8 mouse cellular contexts compared by ENCODE assay signal in the genomic region with DNA sequence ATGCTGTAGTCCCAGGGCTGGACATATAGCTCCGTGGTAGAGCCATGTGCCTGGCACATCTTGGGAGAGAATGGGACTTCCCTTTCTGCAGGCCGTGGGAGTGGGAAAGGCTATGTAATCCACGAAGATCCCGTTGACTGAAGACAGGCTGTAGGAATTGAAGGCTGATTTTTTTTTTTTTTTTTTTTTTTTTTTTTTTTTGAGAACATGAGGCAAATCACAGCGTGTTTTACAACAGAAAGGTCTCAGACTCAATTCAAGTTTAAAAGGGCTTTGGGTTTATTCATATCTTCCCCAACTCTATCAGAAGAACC. TPM values are rescaled to one million over a fixed set of nuclear protein-coding genes. Genes with fewer than 3 reads are reported as not detected.
DNase-seq lines count a peak whose midpoint lies in the region; ATAC-seq and TF ChIP-seq lines count a peak whose summit lies in the region.

No protein-coding gene starts in this region.

- intact Hi-C loops in left cerebral cortex, postnatal 14 days (cut with DNase I) = no loop called here

- TF ChIP-seq POLR2A in lung, adult 2 months (IDR thresholded peaks at IDR 0.05; ENCODE audit: borderline replicate concordance, extremely low read depth, low read depth, low read length) = no peak
- TF ChIP-seq POLR2A in embryonic fibroblast, embryonic 13.5 days (IDR thresholded peaks at IDR 0.05; ENCODE audit: low read depth, low read length) = no peak

- peaks cover 5% of the 10 kb centered on the region for H3K4me1 ChIP-seq in lung, postnatal 0 days (ENCODE audit: insufficient read depth, low read depth, low read length)
- no peaks in the 10 kb centered on the region; the same call in 1 of the 2 replicates for H3K4me1 ChIP-seq in lung, adult 2 months (ENCODE audit: control insufficient read depth, insufficient read depth, low read length)
- no peaks in the 10 kb centered on the region; the same call in 1 of the 2 replicates for H3K4me1 ChIP-seq in embryonic fibroblast, embryonic 13.5 days (ENCODE audit: control insufficient read depth, insufficient read depth, low read length)
- peaks cover 10% of the 10 kb centered on the region; the same call in 1 of the 2 replicates for H3K4me1 ChIP-seq in limb, embryonic 11.5 days (ENCODE audit: control insufficient read depth, insufficient read depth, low read length)
- H3K4me1 ChIP-seq in neural tube, embryonic 15.5 days = peaks cover 24% of the 10 kb centered on the region

- H3K4me2 ChIP-seq in lung, postnatal 0 days (replicated peaks; ENCODE audit: low read depth, low read length) = peak overlapping the region; percentile 98
- H3K4me2 ChIP-seq in limb, embryonic 11.5 days (ENCODE audit: low read depth, severe bottlenecking) = peak overlapping the region; percentile 69
- H3K4me2 ChIP-seq in neural tube, embryonic 15.5 days = peak overlapping the region; percentile 87

- no peaks in the 10 kb centered on the region for H3K9me3 ChIP-seq in lung, postnatal 0 days (ENCODE audit: low read length)
- no peaks in the 10 kb centered on the region for H3K9me3 ChIP-seq in limb, embryonic 11.5 days (ENCODE audit: control insufficient read depth, low read length)
- H3K9me3 ChIP-seq in neural tube, embryonic 15.5 days (replicated peaks) = no peaks in the 10 kb centered on the region

- peak overlapping the region; percentile 81 for H3K9ac ChIP-seq in lung, postnatal 0 days (replicated peaks; ENCODE audit: low read depth)
- peak overlapping the region; percentile 99 for H3K9ac ChIP-seq in limb, embryonic 11.5 days (ENCODE audit: low read length)
- H3K9ac ChIP-seq in neural tube, embryonic 15.5 days (replicated peaks) = peak overlapping the region; percentile 91

- TF ChIP-seq CTCF in lung, postnatal 0 days (IDR thresholded peaks at IDR 0.05) = no peak
- no peak for TF ChIP-seq CTCF in lung, adult 2 months (IDR thresholded peaks at IDR 0.05; ENCODE audit: insufficient read depth, low read length)
- TF ChIP-seq CTCF in embryonic fibroblast, embryonic 13.5 days (IDR thresholded peaks at IDR 0.05; ENCODE audit: borderline replicate concordance, insufficient read depth, low read length) = no peak

- no peak for DNase-seq in lung, postnatal 0 days (ENCODE audit: low spot score)
- DNase-seq in lung, adult 2 months = no peak
- DNase-seq in limb, embryonic 11.5 days (ENCODE audit: low spot score) = no peak
- DNase-seq in cerebellum, adult 8-10 months = no peak
- DNase-seq in ovary, postnatal 14 days (ENCODE audit: low spot score) = no peak
- DNase-seq in left cerebral cortex, postnatal 14 days (ENCODE audit: low spot score in 2 of 2) = no peak

- peaks cover 15% of the 10 kb centered on the region; the same call in 1 of the 2 replicates for H3K36me3 ChIP-seq in lung, postnatal 0 days (ENCODE audit: insufficient read depth, low read length)
- H3K36me3 ChIP-seq in limb, embryonic 11.5 days (ENCODE audit: control insufficient read depth, insufficient read depth, low read length) = peaks cover 29% of the 10 kb centered on the region
- H3K36me3 ChIP-seq in neural tube, embryonic 15.5 days = peaks cover 35% of the 10 kb centered on the region

- H3K27ac ChIP-seq in lung, postnatal 0 days (ENCODE audit: low read length) = 0 out of 2 replicates have a peak overlapping the region, but pooled peaks have one; percentile 83
- peak overlapping the region; percentile 41 for H3K27ac ChIP-seq in embryonic fibroblast, embryonic 13.5 days (ENCODE audit: insufficient read depth, low read length)
- H3K27ac ChIP-seq in limb, embryonic 11.5 days (replicated peaks; ENCODE audit: low read depth, low read length) = peak overlapping the region; percentile 93
- peak overlapping the region; percentile 95 for H3K27ac ChIP-seq in neural tube, embryonic 15.5 days (replicated peaks)

- H3K4me3 ChIP-seq in lung, postnatal 0 days (ENCODE audit: low read depth, low read length) = peak overlapping the region; percentile 65
- no peak overlapping the region for H3K4me3 ChIP-seq in lung, adult 2 months (replicated peaks; ENCODE audit: extremely low read depth, low read depth, low read length)
- H3K4me3 ChIP-seq in embryonic fibroblast, embryonic 13.5 days (ENCODE audit: insufficient read depth, low read length) = peak overlapping the region; percentile 69
- H3K4me3 ChIP-seq in limb, embryonic 11.5 days (ENCODE audit: low read depth, low read length) = peak overlapping the region; percentile 82
- peak overlapping the region; percentile 83 for H3K4me3 ChIP-seq in neural tube, embryonic 15.5 days (replicated peaks)

- H3K27me3 ChIP-seq in lung, postnatal 0 days (replicated peaks; ENCODE audit: insufficient read depth, low read length) = no peaks in the 10 kb centered on the region
- no peaks in the 10 kb centered on the region for H3K27me3 ChIP-seq in limb, embryonic 11.5 days (ENCODE audit: control insufficient read depth, insufficient read depth, low read length)
- H3K27me3 ChIP-seq in neural tube, embryonic 15.5 days (replicated peaks) = no peaks in the 10 kb centered on the region

- WGBS in lung, postnatal 0 days = 2% methylated on average over 5 of the region's 5 CpGs
- WGBS in lung, adult 2 months = 12% methylated on average over 5 of the region's 5 CpGs
- WGBS in limb, embryonic 11.5 days = 7% methylated on average over 5 of the region's 5 CpGs
- 4% methylated on average over 5 of the region's 5 CpGs for WGBS in neural tube, embryonic 15.5 days

- ATAC-seq in lung, postnatal 0 days = no peak
- no peak for ATAC-seq in limb, embryonic 11.5 days (ENCODE audit: insufficient number of reproducible peaks, low FRiP score, low TSS enrichment, low read depth)
- no peak for ATAC-seq in neural tube, embryonic 15.5 days (ENCODE audit: low FRiP score)

- no peak for TF ChIP-seq EP300 in lung, postnatal 0 days (IDR thresholded peaks at IDR 0.05)

RNA-seq across cellular contexts. Expression of gene H2afx, which starts 1.6 kb away (rescaled TPM):
- polyA plus RNA-seq in lung, postnatal 0 days (2015; fragmentation: Nextera tagmentation; extraction: Ambion mirVana) = 50.0 and 52.7 TPM in 2 replicates
- 41.3 and 50.1 TPM in 2 replicates for polyA plus RNA-seq in lung, adult 2 months (2012; rRNA removed)
- polyA plus RNA-seq in embryonic fibroblast, embryonic 13.5 days (2011; ENCODE audit: insufficient read length, low read depth, missing spikeins) = 50.9 and 74.7 TPM in 2 replicates
- 507 and 525 TPM in 2 replicates for polyA plus RNA-seq in limb, embryonic 11.5 days (2014; fragmentation: Nextera tagmentation; extraction: Ambion mirVana)
- polyA plus RNA-seq in neural tube, embryonic 15.5 days (2015; fragmentation: Nextera tagmentation; extraction: Ambion mirVana) = 108 and 149 TPM in 2 replicates
- 10 to 100 TPM; 59.8 to 66.2 TPM for total RNA-seq in left cerebral cortex, postnatal 14 days (2021)

RNA-seq across cellular contexts. Expression of gene Hmbs, which starts 8.0 kb away (rescaled TPM):
- 57.5 and 59.3 TPM in 2 replicates for polyA plus RNA-seq in lung, postnatal 0 days (2015; fragmentation: Nextera tagmentation; extraction: Ambion mirVana)
- 21.8 and 27.7 TPM in 2 replicates for polyA plus RNA-seq in lung, adult 2 months (2012; rRNA removed)
- polyA plus RNA-seq in embryonic fibroblast, embryonic 13.5 days (2011; ENCODE audit: insufficient read length, low read depth, missing spikeins) = 46.8 and 51.9 TPM in 2 replicates
- polyA plus RNA-seq in limb, embryonic 11.5 days (2014; fragmentation: Nextera tagmentation; extraction: Ambion mirVana) = 145 and 153 TPM in 2 replicates
- 58.3 and 62.5 TPM in 2 replicates for polyA plus RNA-seq in neural tube, embryonic 15.5 days (2015; fragmentation: Nextera tagmentation; extraction: Ambion mirVana)
- 10 to 100 TPM; 18.3 to 20.2 TPM for total RNA-seq in left cerebral cortex, postnatal 14 days (2021)

RNA-seq across cellular contexts. Expression of gene Dpagt1, which starts 10.2 kb away (rescaled TPM):
- 38.3 and 42.1 TPM in 2 replicates for polyA plus RNA-seq in lung, postnatal 0 days (2015; fragmentation: Nextera tagmentation; extraction: Ambion mirVana)
- 50.0 and 58.7 TPM in 2 replicates for polyA plus RNA-seq in lung, adult 2 months (2012; rRNA removed)
- polyA plus RNA-seq in embryonic fibroblast, embryonic 13.5 days (2011; ENCODE audit: insufficient read length, low read depth, missing spikeins) = 39.7 and 54.7 TPM in 2 replicates
- 52.3 and 55.8 TPM in 2 replicates for polyA plus RNA-seq in limb, embryonic 11.5 days (2014; fragmentation: Nextera tagmentation; extraction: Ambion mirVana)
- polyA plus RNA-seq in neural tube, embryonic 15.5 days (2015; fragmentation: Nextera tagmentation; extraction: Ambion mirVana) = 30.5 and 34.0 TPM in 2 replicates
- total RNA-seq in left cerebral cortex, postnatal 14 days (2021) = 10 to 100 TPM; 14.8 to 14.9 TPM

RNA-seq across cellular contexts. Expression of gene C2cd2l, which starts 16.0 kb away (rescaled TPM):
- polyA plus RNA-seq in lung, postnatal 0 days (2015; fragmentation: Nextera tagmentation; extraction: Ambion mirVana) = 8.1 and 10.3 TPM in 2 replicates
- polyA plus RNA-seq in lung, adult 2 months (2012; rRNA removed) = 77.9 and 88.0 TPM in 2 replicates
- 9.4 and 10.5 TPM in 2 replicates for polyA plus RNA-seq in embryonic fibroblast, embryonic 13.5 days (2011; ENCODE audit: insufficient read length, low read depth, missing spikeins)
- polyA plus RNA-seq in limb, embryonic 11.5 days (2014; fragmentation: Nextera tagmentation; extraction: Ambion mirVana) = 6.5 and 7.6 TPM in 2 replicates
- polyA plus RNA-seq in neural tube, embryonic 15.5 days (2015; fragmentation: Nextera tagmentation; extraction: Ambion mirVana) = 21.7 and 24.3 TPM in 2 replicates
- total RNA-seq in left cerebral cortex, postnatal 14 days (2021) = 100 to 1,000 TPM; 177 to 213 TPM

RNA-seq across cellular contexts. Expression of gene Vps11, which starts 25.4 kb away (rescaled TPM):
- 24.5 and 26.1 TPM in 2 replicates for polyA plus RNA-seq in lung, postnatal 0 days (2015; fragmentation: Nextera tagmentation; extraction: Ambion mirVana)
- polyA plus RNA-seq in lung, adult 2 months (2012; rRNA removed) = 21.6 and 30.2 TPM in 2 replicates
- 33.8 and 35.4 TPM in 2 replicates for polyA plus RNA-seq in embryonic fibroblast, embryonic 13.5 days (2011; ENCODE audit: insufficient read length, low read depth, missing spikeins)
- polyA plus RNA-seq in limb, embryonic 11.5 days (2014; fragmentation: Nextera tagmentation; extraction: Ambion mirVana) = 26.4 and 26.6 TPM in 2 replicates
- 37.4 and 40.8 TPM in 2 replicates for polyA plus RNA-seq in neural tube, embryonic 15.5 days (2015; fragmentation: Nextera tagmentation; extraction: Ambion mirVana)
- total RNA-seq in left cerebral cortex, postnatal 14 days (2021) = 10 to 100 TPM; 44.2 to 44.6 TPM

Comparison
In these comparisons a context has a peak if more than half of its experiments do, and no peak if none do; other contexts are left out.
1. H3K27ac ChIP-seq: peak in every context shown above with its lines; median percentile 95 in neural tube, embryonic 15.5 days; 93 in limb, embryonic 11.5 days; 83 in lung, postnatal 0 days; 41 in embryonic fibroblast, embryonic 13.5 days.